Mouse (Mus musculus) forebrain, embryonic 15.5 days (tissue): ENCODE results near the gene Tmem217. TPM values are rescaled to one million over a fixed set of nuclear protein-coding genes. Genes with fewer than 3 reads are reported as not detected.
"Not testable (repeated sequence)": the region's sequence is repeated elsewhere in the genome, so short reads cannot be mapped to it uniquely, and the experiment has no call there.

ENCODE experiments used
- ATAC-seq: fragments of 200-750 bp; cut with Nextera tagmentation; replicated peaks from 2 replicates; pipeline ENCODE4 v1.8.0; 2017; ENCODE audit warnings: mild to moderate bottlenecking, moderate TSS enrichment, moderate library complexity
- H3K27ac ChIP-seq: fragments of 300-500 bp; sonication (generic); replicated peaks from 2 replicates; pipeline ENCODE4 v1.5.1; 2015; ENCODE audit warnings: mild to moderate bottlenecking, inconsistent platforms
- H3K27me3 ChIP-seq: fragments of 300-500 bp; sonication (generic); 2 replicates; pipeline ENCODE4 v1.6.1; 2015; ENCODE audit warnings: inconsistent platforms
- H3K36me3 ChIP-seq: fragments of 300-500 bp; sonication (generic); 2 replicates; pipeline ENCODE4 v1.6.1; 2015; ENCODE audit warnings: mild to moderate bottlenecking, inconsistent platforms
- H3K4me1 ChIP-seq: fragments of 300-500 bp; sonication (generic); 2 replicates; pipeline ENCODE4 v1.6.1; 2015; ENCODE audit warnings: inconsistent platforms
- H3K4me2 ChIP-seq: fragments of 300-500 bp; sonication (generic); replicated peaks from 2 replicates; pipeline ENCODE4 v1.6.1; 2015; ENCODE audit warnings: mild to moderate bottlenecking, inconsistent platforms
- H3K4me3 ChIP-seq: fragments of 300-500 bp; sonication (generic); 2 replicates; pipeline ENCODE4 v1.5.1; 2015; ENCODE audit warnings: mild to moderate bottlenecking, inconsistent platforms
- H3K9ac ChIP-seq: fragments of 300-500 bp; sonication (generic); replicated peaks from 2 replicates; pipeline ENCODE4 v1.6.1; 2015; ENCODE audit warnings: mild to moderate bottlenecking, inconsistent platforms
- H3K9me3 ChIP-seq: fragments of 300-500 bp; sonication (generic); 2 replicates; pipeline ENCODE4 v1.6.1; 2016; ENCODE audit warnings: inconsistent platforms
- WGBS: fragments of 180-500 bp; shearing (Covaris S2); methylation state at CpG from one replicate; pipeline ENCODE4 v1.1.7; 2015; ENCODE audit warnings: mixed read lengths; 5-methylcytosine and 5-hydroxymethylcytosine counted together
- polyA plus RNA-seq: library from polyadenylated mRNA; unstranded; fragments of >200 nt; fragmentation: Nextera tagmentation; extraction: Ambion mirVana; gene quantifications from 2 replicates; pipeline ENCODE4 v1.2.1, GENCODE M21; 2015

Tmem217 gene
- polyA plus RNA-seq, 1 experiment from 2014 or later, result 1.6 TPM

DNA sequence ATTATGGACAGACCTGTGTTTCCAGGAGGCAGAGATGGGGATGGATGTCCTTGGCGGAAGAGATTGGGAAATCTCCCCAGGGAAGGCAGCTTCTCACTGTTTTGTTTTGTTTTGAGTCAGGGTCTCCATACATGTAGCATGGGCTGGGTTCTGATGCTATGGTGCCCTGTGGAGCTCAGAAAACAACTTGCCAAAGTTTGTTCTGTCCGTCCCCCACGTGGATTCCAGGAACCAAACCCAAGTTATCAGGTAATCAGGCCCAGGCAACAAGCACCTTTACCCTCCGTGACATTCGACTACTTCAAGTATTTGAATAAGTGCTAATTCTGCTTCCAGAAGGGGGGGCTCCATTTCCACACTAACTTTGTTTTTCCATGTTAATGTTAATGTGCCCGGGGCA, 52.7 kb downstream of the Tmem217 start:
- ATAC-seq, result no peak
- Histone ChIP-seq H3K36me3 (peaks cover 3% of the 10 kb centered on the region), H3K9me3 (no peaks in the 10 kb centered on the region), H3K4me1 (no peaks in the 10 kb centered on the region), H3K4me2 (no peak overlapping the region), H3K4me3 (no peak overlapping the region), H3K9ac (no peak overlapping the region), H3K27me3 (no peaks in the 10 kb centered on the region), H3K27ac (no peak overlapping the region)
- 82% methylated on average over 6 of the region's 6 CpGs for WGBS

DNA sequence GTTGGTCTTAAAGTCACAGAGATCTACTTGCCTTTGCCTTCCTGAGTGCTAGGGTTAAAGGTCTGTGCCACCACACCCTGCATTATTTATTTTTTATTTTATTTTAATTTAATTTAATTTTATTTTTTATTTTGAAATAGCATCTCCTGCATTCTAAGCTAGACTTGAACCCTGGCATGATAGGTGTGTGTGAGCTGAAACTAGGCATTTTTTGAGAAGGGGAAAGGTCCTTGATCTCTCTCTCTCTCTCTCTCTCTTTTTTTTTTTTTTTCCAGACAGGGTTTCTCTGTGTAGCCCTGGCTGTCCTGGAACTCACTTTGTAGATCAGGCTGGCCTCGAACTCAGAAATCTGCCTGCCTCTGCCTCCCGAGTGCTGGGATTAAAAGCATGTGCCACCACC, 53.2 kb downstream of the Tmem217 start:
- not testable (repeated sequence) for H3K4me3 ChIP-seq, ATAC-seq, H3K27me3 ChIP-seq, H3K4me1 ChIP-seq, H3K9ac ChIP-seq, H3K27ac ChIP-seq, H3K4me2 ChIP-seq, H3K9me3 ChIP-seq, H3K36me3 ChIP-seq
- WGBS, result 88% methylated on average over 2 of the region's 2 CpGs

DNA sequence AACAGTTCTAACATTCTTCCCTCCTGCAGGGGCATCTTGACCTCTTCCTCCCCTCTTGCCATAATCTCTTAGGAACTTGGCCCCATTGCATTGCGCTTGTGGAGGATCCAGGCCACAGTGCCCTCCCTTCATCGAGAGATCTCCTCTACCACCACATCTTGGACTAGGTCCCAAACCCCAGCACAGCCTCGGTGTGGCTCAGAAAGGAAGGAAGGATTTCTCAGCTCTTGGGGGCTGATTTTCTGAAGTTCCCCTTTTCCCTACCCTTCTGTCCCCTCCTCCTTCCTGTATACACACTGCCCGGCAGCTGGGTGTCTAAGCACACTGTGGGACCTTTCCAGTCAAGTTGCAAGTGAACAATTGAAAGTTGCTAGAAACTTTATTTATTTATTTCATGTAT, 54.2 kb downstream of the Tmem217 start:
- Histone ChIP-seq H3K9me3 (no peaks in the 10 kb centered on the region), H3K27me3 (no peaks in the 10 kb centered on the region), H3K4me2 (no peak overlapping the region), H3K9ac (no peak overlapping the region), H3K4me3 (no peak overlapping the region), H3K27ac (no peak overlapping the region), H3K4me1 (peaks cover 6% of the 10 kb centered on the region), H3K36me3 (peaks cover 10% of the 10 kb centered on the region)
- ATAC-seq, result no peak
- WGBS, result 72% methylated on average over 4 of the region's 4 CpGs

DNA sequence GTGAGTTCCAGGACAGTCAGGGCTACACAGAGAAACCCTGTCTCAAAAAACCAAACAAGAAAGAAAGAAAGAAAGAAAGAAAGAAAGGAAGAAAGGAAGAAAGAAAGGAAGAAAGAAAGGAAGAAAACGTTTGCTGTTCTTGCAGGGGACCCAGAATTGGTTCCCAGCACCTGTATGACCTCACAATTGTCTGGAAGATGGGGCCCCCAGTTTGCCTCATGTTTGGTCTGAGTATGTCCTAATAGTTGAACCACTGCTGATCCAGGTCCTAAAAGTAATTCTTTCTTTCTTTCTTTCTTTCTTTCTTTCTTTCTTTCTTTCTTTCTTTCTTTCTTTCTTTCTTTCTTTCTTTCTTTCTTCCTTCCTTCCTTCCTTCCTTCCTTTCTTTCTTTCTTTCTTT, 54.7 kb downstream of the Tmem217 start:
- peaks cover 12% of the 10 kb centered on the region for H3K4me1 ChIP-seq
- WGBS, result 96% methylated on average over 1 of the region's 1 CpGs
- not testable (repeated sequence) for ATAC-seq

DNA sequence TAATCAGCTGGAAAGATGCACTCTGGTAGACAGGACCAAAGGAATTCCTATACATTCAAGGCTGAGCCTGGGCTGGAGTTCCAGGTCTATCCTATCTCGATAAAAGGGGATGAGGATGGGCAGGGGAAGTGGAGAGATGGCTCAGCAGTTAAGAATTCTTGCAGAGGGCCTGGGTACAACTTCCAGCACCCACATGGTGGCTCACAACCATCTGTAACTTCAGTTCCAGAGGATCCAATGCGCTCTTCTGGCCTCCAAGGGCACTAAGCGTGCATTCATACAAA, 55.2 kb downstream of the Tmem217 start:
- ATAC-seq, result no peak
- no peak overlapping the region for H3K4me2 ChIP-seq
- no peak overlapping the region for H3K9ac ChIP-seq
- no peaks in the 10 kb centered on the region for H3K27me3 ChIP-seq
- peaks cover 10% of the 10 kb centered on the region for H3K36me3 ChIP-seq
- H3K4me3 ChIP-seq, result no peak overlapping the region
- WGBS, result 95% methylated on average over 3 of the region's 3 CpGs
- no peaks in the 10 kb centered on the region for H3K9me3 ChIP-seq
- H3K27ac ChIP-seq, result no peak overlapping the region
- peaks cover 17% of the 10 kb centered on the region for H3K4me1 ChIP-seq

More for the DNA sequence above, 54.7 kb downstream of the Tmem217 start:
- H3K27ac ChIP-seq, H3K9ac ChIP-seq, H3K36me3 ChIP-seq, H3K27me3 ChIP-seq, H3K4me2 ChIP-seq, H3K4me3 ChIP-seq, H3K9me3 ChIP-seq: not testable (repeated sequence)

DNA sequence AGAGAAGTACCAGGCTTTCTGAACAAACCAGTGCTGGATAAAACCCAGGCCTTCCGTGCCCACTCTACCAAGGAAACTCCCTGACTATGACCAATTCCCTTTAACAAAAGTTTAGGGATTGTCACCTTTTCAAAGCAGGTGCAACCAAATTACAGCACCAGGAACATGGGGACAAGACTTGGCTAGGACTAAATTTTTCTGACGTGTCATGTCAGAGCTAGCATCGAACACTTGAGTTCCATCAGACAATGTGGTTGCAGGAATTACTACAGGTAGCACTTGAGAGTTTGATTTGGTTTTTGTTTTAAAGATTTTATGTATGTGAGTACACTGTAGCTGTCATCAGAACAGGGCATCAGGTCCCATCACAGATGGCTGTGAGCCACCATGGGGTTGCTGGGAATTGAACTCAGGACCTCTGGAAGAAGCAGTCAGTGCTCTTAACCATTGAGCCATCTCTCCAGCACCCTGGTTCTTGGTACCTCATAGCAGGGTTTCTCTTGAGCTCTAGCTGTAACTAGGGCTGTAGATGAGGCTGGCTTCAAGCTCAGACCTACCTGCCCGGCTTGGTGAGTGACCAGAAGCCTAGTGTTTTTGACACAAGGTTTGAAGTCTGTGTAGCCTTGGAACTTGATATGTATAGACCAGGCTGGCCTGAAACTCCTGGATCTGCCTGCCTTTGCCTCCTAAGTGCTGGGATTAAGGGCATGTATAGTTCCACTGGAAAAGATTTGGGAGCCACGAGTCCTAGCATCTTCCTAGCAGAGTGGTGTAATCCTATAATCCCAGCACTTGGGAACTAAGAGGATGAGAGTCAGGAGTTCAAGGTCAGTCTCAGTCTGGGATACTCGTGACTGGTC, 55.7 kb downstream of the Tmem217 start:
- Histone ChIP-seq H3K9ac (no peak overlapping the region), H3K36me3 (peaks cover 10% of the 10 kb centered on the region), H3K9me3 (no peaks in the 10 kb centered on the region), H3K27ac (no peak overlapping the region), H3K4me3 (no peak overlapping the region), H3K4me1 (peaks cover 21% of the 10 kb centered on the region), H3K27me3 (no peaks in the 10 kb centered on the region), H3K4me2 (no peak overlapping the region)
- no peak for ATAC-seq
- 76% methylated on average over 6 of the region's 6 CpGs for WGBS

DNA sequence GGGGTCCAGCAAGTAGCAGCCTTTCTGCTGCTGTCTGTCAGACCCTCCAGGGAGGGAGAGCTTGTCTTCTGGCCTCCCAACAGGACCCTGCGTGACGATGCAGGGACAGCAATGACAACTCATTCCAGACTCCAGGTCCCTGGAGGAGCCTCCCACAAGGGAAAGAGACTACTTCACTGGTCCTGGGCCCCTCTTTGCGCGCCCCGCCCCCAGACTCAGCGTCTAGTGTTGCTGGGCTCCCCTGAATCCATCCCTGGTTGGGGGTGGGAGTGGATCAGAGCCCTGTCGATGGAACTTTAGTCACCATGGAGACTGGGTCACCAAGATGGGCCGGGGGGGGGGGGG, 57.5 kb downstream of the Tmem217 start:
- WGBS, result 49% methylated on average over 8 of the region's 8 CpGs
- H3K4me1 ChIP-seq, result peaks cover 21% of the 10 kb centered on the region
- no peak overlapping the region for H3K4me2 ChIP-seq
- no peak overlapping the region for H3K4me3 ChIP-seq
- no peaks in the 10 kb centered on the region for H3K27me3 ChIP-seq
- H3K9ac ChIP-seq, result no peak overlapping the region
- H3K36me3 ChIP-seq, result peaks cover 10% of the 10 kb centered on the region
- no peak for ATAC-seq
- no peaks in the 10 kb centered on the region for H3K9me3 ChIP-seq
- H3K27ac ChIP-seq, result no peak overlapping the region

DNA sequence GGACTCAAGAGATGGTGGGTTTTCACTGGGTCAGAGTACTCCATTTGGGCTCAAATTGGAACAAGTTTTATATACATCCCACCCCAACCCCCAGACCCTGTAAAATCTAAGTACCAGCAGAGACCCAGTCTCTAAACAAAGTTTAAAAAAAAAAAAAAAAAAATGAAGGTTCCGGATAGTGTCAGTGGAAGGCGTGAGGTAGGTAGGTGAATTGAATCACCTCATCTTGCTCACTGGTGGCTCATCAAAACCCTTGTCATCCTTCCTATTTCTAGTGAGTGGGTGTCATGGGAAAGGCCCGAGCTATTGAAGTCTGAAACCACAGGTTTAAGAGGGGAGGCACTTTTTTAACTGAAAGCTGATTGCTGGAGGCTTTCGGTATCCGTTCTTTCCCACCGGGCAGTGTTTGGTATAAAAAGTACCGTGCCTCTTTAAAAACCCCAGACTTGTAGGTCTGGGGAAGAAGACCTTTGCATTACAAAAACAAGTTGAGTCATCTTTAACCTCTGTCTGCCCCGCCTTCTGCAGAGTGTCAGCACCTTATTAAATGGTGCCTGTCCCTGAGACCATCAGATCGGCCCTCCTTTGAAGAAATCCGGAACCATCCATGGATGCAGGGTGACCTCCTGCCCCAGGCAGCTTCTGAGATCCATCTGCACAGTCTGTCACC, 58.0 kb downstream of the Tmem217 start:
- Histone ChIP-seq H3K9me3 (no peaks in the 10 kb centered on the region), H3K4me3 (no peak overlapping the region), H3K9ac (no peak overlapping the region), H3K36me3 (peaks cover 10% of the 10 kb centered on the region), H3K27me3 (no peaks in the 10 kb centered on the region), H3K4me1 (peaks cover 24% of the 10 kb centered on the region), H3K27ac (no peak overlapping the region), H3K4me2 (no peak overlapping the region)
- no peak for ATAC-seq
- WGBS, result 83% methylated on average over 10 of the region's 10 CpGs

DNA sequence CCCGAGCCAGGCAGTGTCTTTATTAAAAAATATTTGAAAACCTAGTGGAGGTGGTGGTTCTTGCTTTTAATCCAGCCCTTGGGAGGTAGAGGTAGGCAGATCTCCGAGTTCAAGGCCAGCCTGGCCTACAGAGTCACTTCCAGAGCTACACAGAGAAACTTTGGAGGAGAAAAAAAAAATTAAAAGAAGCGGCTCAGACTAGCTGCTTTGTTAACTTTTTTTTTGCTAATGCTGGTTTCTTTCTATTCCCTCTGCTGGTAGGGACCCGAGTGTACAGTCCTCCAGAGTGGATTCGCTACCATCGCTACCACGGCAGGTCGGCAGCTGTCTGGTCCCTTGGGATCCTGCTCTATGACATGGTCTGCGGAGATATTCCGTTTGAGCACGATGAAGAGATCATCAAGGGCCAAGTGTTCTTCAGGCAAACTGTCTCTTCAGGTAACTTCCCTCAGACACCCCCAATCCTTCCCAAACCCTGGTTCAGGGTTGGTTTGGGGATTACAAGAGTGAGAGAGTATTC, 58.7 kb downstream of the Tmem217 start:
- H3K4me2 ChIP-seq, result no peak overlapping the region; the same call in 1 of the 2 replicates
- H3K4me3 ChIP-seq, result no peak overlapping the region; the same call in 1 of the 2 replicates
- H3K4me1 ChIP-seq, result peaks cover 29% of the 10 kb centered on the region
- 79% methylated on average over 11 of the region's 11 CpGs for WGBS
- ATAC-seq, result no peak
- no peaks in the 10 kb centered on the region for H3K9me3 ChIP-seq
- H3K27ac ChIP-seq, result no peak overlapping the region
- no peak overlapping the region for H3K9ac ChIP-seq
- no peaks in the 10 kb centered on the region for H3K27me3 ChIP-seq
- H3K36me3 ChIP-seq, result peaks cover 10% of the 10 kb centered on the region

DNA sequence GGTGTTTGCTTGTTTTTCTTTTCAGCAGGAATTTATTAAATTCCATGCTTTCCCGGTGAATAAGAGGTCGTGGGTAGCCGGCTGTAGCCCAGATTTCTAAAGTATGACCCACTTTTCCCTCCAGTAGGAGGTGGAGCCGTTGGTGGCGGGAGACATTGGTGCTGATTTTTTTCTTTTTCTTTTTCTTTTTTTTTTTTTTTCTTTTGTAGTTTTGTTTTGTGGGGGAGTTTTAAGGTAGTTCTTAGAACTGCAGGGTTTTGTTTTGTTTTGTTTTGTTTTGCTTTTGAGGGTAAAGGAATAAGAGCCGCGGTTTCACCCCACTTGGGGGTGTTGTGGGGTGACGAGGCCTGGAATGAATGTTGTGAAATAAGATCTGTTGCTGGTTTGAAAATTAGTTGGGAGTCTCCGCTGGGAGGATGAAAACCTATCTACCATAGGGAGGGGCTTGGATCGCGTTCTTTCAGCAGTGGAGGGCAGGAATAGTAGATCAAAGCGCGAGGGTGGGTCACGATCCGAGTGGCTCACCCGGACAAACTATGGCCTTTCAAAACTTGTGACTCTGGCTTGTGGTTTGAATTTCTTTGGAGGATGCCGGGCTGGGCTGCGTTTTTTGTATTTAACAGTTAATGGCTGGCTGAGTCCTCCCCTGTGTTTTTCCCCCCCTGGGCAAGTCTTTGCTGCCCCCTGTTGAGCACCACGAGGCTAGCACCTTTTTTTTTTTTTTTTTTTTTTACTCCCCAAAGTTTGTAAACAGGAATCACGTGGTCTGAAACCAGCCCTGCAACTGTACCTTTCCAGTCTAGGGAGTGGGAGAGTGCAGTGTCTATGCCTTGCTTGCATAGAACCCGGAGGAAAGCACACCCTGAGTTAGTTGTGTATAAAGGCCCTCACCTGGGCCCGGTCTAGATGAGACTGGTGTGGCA, 59.7 kb downstream of the Tmem217 start:
- peak overlapping the region; percentile 90 for H3K9ac ChIP-seq
- 2% methylated on average over 22 of the region's 22 CpGs for whole genome bisulfite sequencing
- peak overlapping the region; percentile 70 for H3K4me2 ChIP-seq
- H3K27ac ChIP-seq, result peak overlapping the region; percentile 96
- no peaks in the 10 kb centered on the region for H3K9me3 ChIP-seq
- no peak for ATAC-seq
- H3K27me3 ChIP-seq, result no peaks in the 10 kb centered on the region
- H3K4me3 ChIP-seq, result peak overlapping the region; percentile 92
- H3K36me3 ChIP-seq, result peaks cover 10% of the 10 kb centered on the region
- H3K4me1 ChIP-seq, result peaks cover 31% of the 10 kb centered on the region

DNA sequence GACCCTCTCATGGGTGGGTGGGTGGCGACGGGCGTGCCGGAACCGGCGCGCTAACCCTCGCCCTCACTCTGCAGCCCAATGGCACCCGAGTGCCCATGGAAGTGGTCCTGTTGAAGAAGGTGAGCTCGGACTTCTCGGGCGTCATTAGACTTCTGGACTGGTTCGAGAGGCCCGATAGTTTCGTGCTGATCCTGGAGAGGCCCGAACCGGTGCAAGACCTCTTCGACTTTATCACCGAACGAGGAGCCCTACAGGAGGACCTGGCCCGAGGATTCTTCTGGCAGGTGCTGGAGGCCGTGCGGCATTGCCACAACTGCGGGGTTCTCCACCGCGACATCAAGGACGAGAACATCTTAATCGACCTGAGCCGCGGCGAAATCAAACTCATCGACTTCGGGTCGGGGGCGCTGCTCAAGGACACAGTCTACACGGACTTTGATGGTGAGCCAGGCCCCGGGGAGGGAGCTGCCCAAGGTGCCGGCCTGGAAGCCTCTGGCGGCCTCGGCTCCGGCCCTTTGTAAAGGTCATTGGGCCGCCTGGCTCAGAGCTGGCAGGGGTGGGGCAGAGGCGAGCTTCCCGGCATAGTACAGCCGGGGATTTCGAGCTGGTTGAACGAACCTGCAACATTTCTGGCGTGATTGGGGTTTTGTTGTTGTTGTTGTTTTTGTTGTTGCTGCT, 60.5 kb downstream of the Tmem217 start:
- under 1% methylated on average over 48 of the region's 48 CpGs for WGBS
- Histone ChIP-seq H3K4me2 (peak overlapping the region; percentile 70), H3K27me3 (no peaks in the 10 kb centered on the region), H3K27ac (peak overlapping the region; percentile 96), H3K4me1 (peaks cover 31% of the 10 kb centered on the region), H3K9me3 (no peaks in the 10 kb centered on the region), H3K4me3 (peak overlapping the region; percentile 92), H3K9ac (peak overlapping the region; percentile 90), H3K36me3 (peaks cover 10% of the 10 kb centered on the region)
- ATAC-seq, result peak; percentile 4; the same call in 1 of the 2 replicates
